Mouse (Mus musculus) limb, embryonic 10.5 days (tissue): ENCODE measurements around the gene Galk1. TPM values are rescaled to one million over a fixed set of nuclear protein-coding genes. Genes with fewer than 3 reads are reported as not detected.
"Not testable (repeated sequence)": the region's sequence is repeated elsewhere in the genome, so short reads cannot be mapped to it uniquely, and the experiment has no call there.

ENCODE experiments used
- DNase-seq: peaks from one replicate; pipeline ENCODE4 v3.0.0-alpha.2; 2017; ENCODE audit warnings: low spot score
- H3K27ac ChIP-seq: fragments of 300-500 bp; sonication (generic); 2 replicates; pipeline ENCODE4 v1.5.1; 2016; ENCODE audit warnings: mild to moderate bottlenecking
- H3K27me3 ChIP-seq: fragments of 300-500 bp; sonication (generic); 2 replicates; pipeline ENCODE4 v1.6.1; 2016; ENCODE audit warnings: low read depth, mild to moderate bottlenecking; ENCODE audit not compliant: poor library complexity, severe bottlenecking
- H3K36me3 ChIP-seq: fragments of 300-500 bp; sonication (generic); 2 replicates; pipeline ENCODE4 v1.6.1; 2016; ENCODE audit warnings: mild to moderate bottlenecking, moderate library complexity
- H3K4me1 ChIP-seq: fragments of 300-500 bp; sonication (generic); 2 replicates; pipeline ENCODE4 v1.6.1; 2016
- H3K4me3 ChIP-seq: fragments of 300-500 bp; sonication (generic); 2 replicates; pipeline ENCODE4 v1.5.1; 2016; ENCODE audit warnings: mild to moderate bottlenecking, moderate library complexity
- H3K9me3 ChIP-seq: fragments of 300-500 bp; sonication (generic); replicated peaks from 2 replicates; pipeline ENCODE4 v1.6.1; 2016; ENCODE audit warnings: mild to moderate bottlenecking
- WGBS: fragments of 180-500 bp; shearing (Covaris S2); methylation state at CpG from one replicate; pipeline ENCODE4 v1.1.7; 2016; 5-methylcytosine and 5-hydroxymethylcytosine counted together
- polyA plus RNA-seq: library from polyadenylated mRNA; unstranded; fragments of >200 nt; fragmentation: Nextera tagmentation; extraction: Ambion mirVana; gene quantifications from 2 replicates; pipeline ENCODE4 v1.2.1, GENCODE M21; 2016

Galk1 gene
- polyA plus RNA-seq, 1 experiment from 2014 or later = 243 TPM

DNA sequence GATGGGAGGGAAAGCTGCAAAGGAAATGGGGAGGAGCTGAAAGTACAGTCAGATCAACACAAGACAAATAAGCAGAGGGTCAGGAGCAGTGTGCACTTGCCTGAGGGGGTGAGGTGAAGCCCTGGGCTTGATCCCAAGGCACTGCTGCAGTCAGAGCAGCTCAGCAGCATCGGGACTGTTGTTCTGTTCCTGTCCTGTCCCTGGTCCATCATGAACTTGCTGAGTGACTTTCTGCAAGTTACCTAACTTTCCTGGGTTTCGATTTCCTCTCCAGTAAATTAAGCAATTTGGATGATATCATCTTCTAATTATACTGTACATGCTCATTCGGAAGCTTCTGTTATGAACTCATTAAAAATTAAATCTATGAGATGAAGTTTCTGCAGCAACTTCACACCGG lies 15.2 kb upstream of the Galk1 start, which contains the start of gene H3f3b:
TSS of gene H3f3b (minus strand) at position 207 of the 400 bp plus-strand sequence.
- Histone ChIP-seq H3K9me3 (no peaks in the 10 kb centered on the region), H3K36me3 (peaks cover 20% of the 10 kb centered on the region), H3K4me1 (peaks cover 19% of the 10 kb centered on the region), H3K27me3 (no peaks in the 10 kb centered on the region), H3K4me3 (no peak within 1 kb of the TSS), H3K27ac (no peak within 1 kb of the TSS)
- DNase-seq = no peak
- 82% methylated on average over 4 of the region's 4 CpGs for WGBS

GRCm38 (mm10) chr11:116025056-116025845 lies 12.7 kb upstream of the Galk1 start:
- peaks cover 30% of the 10 kb centered on the region for H3K36me3 ChIP-seq
- WGBS = 89% methylated on average over 3 of the region's 3 CpGs
- 0 out of 2 replicates have a peak overlapping the region, but pooled peaks have one; percentile 96 for H3K4me3 ChIP-seq
- H3K27ac ChIP-seq = peak overlapping the region; percentile 99; the same call in 1 of the 2 replicates
- H3K4me1 ChIP-seq = peaks cover 11% of the 10 kb centered on the region
- DNase-seq = no peak
- no peaks in the 10 kb centered on the region for H3K9me3 ChIP-seq
- H3K27me3 ChIP-seq = no peaks in the 10 kb centered on the region

- Histone ChIP-seq H3K27ac (peak overlapping the region; percentile 99), H3K27me3 (no peaks in the 10 kb centered on the region), H3K4me3 (peak overlapping the region; percentile 96), H3K4me1 (peaks cover 9% of the 10 kb centered on the region), H3K36me3 (peaks cover 33% of the 10 kb centered on the region), H3K9me3 (no peaks in the 10 kb centered on the region)
- peak; percentile 98 for DNase-seq
- under 1% methylated on average over 37 of the region's 37 CpGs for WGBS
Measured at GRCm38 (mm10) chr11:116024356-116024808, 11.9 kb upstream of the Galk1 start.

GRCm38 (mm10) chr11:116023771-116024355 lies 11.3 kb upstream of the Galk1 start:
- peak; percentile 85 for DNase-seq
- WGBS = under 1% methylated on average over 57 of the region's 57 CpGs
- H3K27me3 ChIP-seq = no peaks in the 10 kb centered on the region
- no peaks in the 10 kb centered on the region for H3K9me3 ChIP-seq
- H3K27ac ChIP-seq = peak overlapping the region; percentile 99
- peak overlapping the region; percentile 96 for H3K4me3 ChIP-seq
- peaks cover 33% of the 10 kb centered on the region for H3K36me3 ChIP-seq
- peaks cover 7% of the 10 kb centered on the region for H3K4me1 ChIP-seq

DNA sequence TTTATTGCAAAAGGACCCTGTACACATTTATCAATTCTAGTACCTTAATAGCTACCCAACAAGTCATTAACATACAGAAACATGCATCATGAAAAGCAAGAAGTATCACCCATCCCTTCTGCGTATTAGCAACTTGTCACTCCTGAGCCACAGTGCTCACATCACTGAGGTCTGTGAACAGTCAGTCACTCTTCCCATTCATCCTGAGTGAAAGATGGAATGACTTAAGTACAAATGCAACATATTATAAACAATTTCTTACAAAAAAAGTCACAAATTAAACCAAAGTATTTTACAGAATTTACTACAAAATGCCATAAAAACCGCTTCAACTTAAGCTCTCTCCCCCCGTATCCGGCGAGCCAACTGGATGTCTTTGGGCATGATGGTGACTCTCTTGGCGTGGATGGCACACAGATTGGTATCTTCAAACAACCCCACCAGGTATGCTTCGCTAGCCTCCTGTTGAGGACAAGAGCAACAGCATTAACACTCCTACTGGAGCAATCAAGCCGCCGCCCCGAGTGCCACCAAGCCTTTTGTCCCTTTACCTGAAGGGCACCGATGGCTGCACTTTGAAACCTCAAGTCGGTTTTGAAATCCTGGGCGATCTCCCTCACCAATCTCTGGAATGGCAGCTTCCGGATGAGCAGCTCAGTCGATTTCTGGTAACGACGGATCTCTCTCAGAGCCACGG lies 10.7 kb upstream of the Galk1 start:
- peak overlapping the region; percentile 99 for H3K27ac ChIP-seq
- peaks cover 33% of the 10 kb centered on the region for H3K36me3 ChIP-seq
- WGBS = 11% methylated on average over 18 of the region's 18 CpGs
- H3K27me3 ChIP-seq, H3K9me3 ChIP-seq, H3K4me1 ChIP-seq: not testable (repeated sequence)
- peak; percentile 49 for DNase-seq
- H3K4me3 ChIP-seq = peak overlapping the region; percentile 96

DNA sequence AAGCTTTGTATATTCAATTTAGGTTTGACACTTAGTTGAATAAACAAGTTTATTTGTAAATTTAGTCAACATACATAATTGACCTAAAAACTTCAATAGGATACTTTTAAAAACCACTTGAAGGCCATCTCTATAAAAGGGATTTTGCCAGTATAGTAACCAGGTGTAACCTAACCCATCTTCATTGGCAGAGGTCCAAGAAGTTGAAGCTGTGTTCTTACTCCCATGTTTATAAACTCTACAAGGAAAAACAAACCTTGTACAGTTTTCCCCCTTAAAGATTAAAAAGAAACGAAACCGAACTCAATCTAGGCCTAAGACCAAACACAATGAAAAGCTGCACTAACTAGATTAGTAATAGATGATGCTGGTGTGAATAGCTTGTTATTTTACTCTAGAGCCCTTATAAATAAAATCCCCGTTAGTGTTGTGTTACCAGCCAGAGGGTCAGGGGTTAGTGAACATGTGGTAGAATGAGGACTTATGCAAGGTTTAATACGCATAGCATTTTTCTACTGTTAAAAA lies 9.8 kb upstream of the Galk1 start:
- Histone ChIP-seq H3K27ac (no peak overlapping the region), H3K4me1 (peaks cover 9% of the 10 kb centered on the region), H3K36me3 (peaks cover 33% of the 10 kb centered on the region), H3K4me3 (peak overlapping the region; percentile 44), H3K9me3 (no peaks in the 10 kb centered on the region), H3K27me3 (no peaks in the 10 kb centered on the region)
- no peak for DNase-seq
- 88% methylated on average over 4 of the region's 4 CpGs for WGBS

- no peak overlapping the region for H3K27ac ChIP-seq
- H3K27me3 ChIP-seq = no peaks in the 10 kb centered on the region
- H3K4me1 ChIP-seq = peaks cover 9% of the 10 kb centered on the region
- no peak for DNase-seq
- 89% methylated on average over 6 of the region's 6 CpGs for WGBS
- H3K4me3 ChIP-seq = peak overlapping the region; percentile 44
- peaks cover 33% of the 10 kb centered on the region for H3K36me3 ChIP-seq
- H3K9me3 ChIP-seq = no peaks in the 10 kb centered on the region
Measured at GRCm38 (mm10) chr11:116021328-116022220, 9.1 kb upstream of the Galk1 start.

DNA sequence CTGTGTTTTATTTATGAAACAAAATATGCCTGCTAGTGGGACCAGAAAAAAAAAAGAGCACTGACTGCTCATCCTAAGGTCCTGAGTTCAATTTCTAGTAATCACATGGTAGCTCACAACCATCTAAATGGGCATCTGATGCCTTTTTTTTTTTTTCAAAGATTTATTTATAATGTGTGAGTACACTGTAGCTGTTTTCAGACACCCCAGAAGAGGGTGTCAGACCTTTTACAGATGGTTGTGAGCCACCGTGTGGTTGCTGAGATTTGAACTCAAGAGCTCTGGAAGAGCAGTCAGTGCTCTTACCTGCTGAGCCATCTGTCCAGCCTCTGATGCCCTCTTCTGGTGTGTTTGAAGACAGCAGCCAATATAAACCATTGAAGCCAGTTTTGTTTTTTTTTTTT lies 8.0 kb upstream of the Galk1 start:
- Histone ChIP-seq H3K27me3 (no peaks in the 10 kb centered on the region), H3K9me3 (no peaks in the 10 kb centered on the region), H3K27ac (no peak overlapping the region), H3K36me3 (peaks cover 33% of the 10 kb centered on the region), H3K4me3 (no peak overlapping the region), H3K4me1 (peaks cover 9% of the 10 kb centered on the region)
- DNase-seq = no peak
- WGBS = 58% methylated on average over 1 of the region's 1 CpGs

GRCm38 (mm10) chr11:116019976-116020411 lies 7.5 kb upstream of the Galk1 start:
- Histone ChIP-seq H3K4me1 (peaks cover 10% of the 10 kb centered on the region), H3K9me3 (no peaks in the 10 kb centered on the region), H3K36me3 (peaks cover 33% of the 10 kb centered on the region), H3K27me3 (no peaks in the 10 kb centered on the region), H3K4me3 (no peak overlapping the region), H3K27ac (no peak overlapping the region)
- 92% methylated on average over 2 of the region's 2 CpGs for WGBS
- DNase-seq = peak; percentile 52

GRCm38 (mm10) chr11:116019360-116019791 lies 6.9 kb upstream of the Galk1 start:
- H3K27ac ChIP-seq = no peak overlapping the region
- peaks cover 33% of the 10 kb centered on the region for H3K36me3 ChIP-seq
- no peak overlapping the region for H3K4me3 ChIP-seq
- WGBS = 68% methylated on average over 1 of the region's 1 CpGs
- peaks cover 13% of the 10 kb centered on the region for H3K4me1 ChIP-seq
- H3K27me3 ChIP-seq = no peaks in the 10 kb centered on the region
- no peaks in the 10 kb centered on the region for H3K9me3 ChIP-seq
- no peak for DNase-seq

DNA sequence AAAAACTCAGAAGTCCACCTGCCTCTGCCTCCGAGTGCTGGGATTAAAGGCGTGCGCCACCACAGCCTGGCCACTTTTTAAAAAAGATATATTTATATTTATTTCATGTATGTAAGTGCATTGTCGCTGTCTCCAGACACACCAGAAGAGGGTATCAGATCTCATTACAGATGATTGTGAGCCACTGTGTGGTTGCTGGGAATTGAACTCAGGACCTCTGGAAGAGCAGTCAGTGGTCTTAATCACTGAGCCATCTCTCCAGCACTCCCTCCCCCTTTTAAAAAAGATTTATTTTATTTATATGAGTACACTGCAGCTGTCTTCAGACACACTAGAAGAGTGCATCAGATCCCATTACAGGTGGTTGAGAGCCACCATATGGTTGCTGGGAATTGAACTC lies 6.3 kb upstream of the Galk1 start:
- WGBS = 90% methylated on average over 4 of the region's 4 CpGs
- not testable (repeated sequence) for H3K27me3 ChIP-seq, H3K27ac ChIP-seq, H3K9me3 ChIP-seq, H3K4me3 ChIP-seq, DNase-seq
- H3K4me1 ChIP-seq = peaks cover 13% of the 10 kb centered on the region
- peaks cover 32% of the 10 kb centered on the region for H3K36me3 ChIP-seq

GRCm38 (mm10) chr11:116018106-116018505 lies 5.6 kb upstream of the Galk1 start:
- peaks cover 25% of the 10 kb centered on the region for H3K36me3 ChIP-seq
- H3K9me3 ChIP-seq = no peaks in the 10 kb centered on the region
- DNase-seq = peak; percentile 57
- H3K27ac ChIP-seq = no peak overlapping the region
- H3K4me1 ChIP-seq = peaks cover 15% of the 10 kb centered on the region
- WGBS = 28% methylated on average over 6 of the region's 6 CpGs
- H3K4me3 ChIP-seq = no peak overlapping the region
- no peaks in the 10 kb centered on the region for H3K27me3 ChIP-seq
